Mouse (Mus musculus): ENCODE data around the gene Sap25.

DNA sequence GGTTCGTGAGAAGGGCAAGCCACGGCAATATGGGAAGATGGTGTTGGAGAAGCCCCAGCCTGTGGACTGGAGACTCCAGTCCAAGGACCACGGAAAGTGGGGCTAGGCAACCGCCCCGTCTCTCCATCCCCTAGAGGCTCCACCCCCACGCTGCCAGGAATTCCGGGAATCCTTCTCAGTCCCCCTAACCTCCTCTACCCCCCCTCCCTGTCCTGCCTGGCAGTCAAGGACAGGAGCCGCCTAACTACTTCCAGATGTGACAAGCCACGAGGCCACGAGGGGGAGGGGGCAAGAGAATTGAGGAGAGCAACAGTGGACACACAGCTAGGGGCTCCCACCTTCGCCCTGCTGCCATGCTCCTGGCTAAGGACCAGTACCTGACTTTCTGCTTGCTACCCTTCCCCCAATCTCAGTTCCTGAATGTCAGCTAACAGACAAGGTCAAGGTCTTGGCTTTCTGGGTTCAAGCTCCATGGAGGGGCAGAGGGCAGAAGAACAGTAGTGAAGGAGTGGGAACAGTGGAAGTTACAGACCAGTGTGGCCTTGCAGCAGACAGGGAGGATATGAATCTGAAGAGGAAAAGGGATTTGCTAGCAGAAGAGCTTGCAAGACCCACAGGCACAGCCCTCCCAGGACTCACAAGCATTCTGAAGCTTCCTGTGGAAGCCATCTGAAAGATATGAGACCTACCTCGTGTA is 30.4 kb upstream of the Sap25 start:
- TF ChIP-seq CTCF (IDR thresholded peaks at IDR 0.05; ENCODE audit: low read depth) (no peak), EP300 (IDR thresholded peaks at IDR 0.05; ENCODE audit: low read depth) (no peak)

All from liver, embryonic 14.5 days (tissue).